Mouse (Mus musculus) G1E (cell line): ENCODE data around the gene Plaur. TPM values are rescaled to one million over a fixed set of nuclear protein-coding genes. Genes with fewer than 3 reads are reported as not detected.

ENCODE experiments used
- ATAC-seq: 2 replicates; pipeline ENCODE4 v1.8.0; 2016; ENCODE audit warnings: mild to moderate bottlenecking; ENCODE audit not compliant: insufficient number of reproducible peaks, poor library complexity, low FRiP score, severe bottlenecking; ENCODE audit errors: extremely low read depth
- DNase-seq: peaks from one replicate; pipeline ENCODE4 v3.0.0; 2012; ENCODE audit warnings: low spot score
- H3K27me3 ChIP-seq: 2 replicates; pipeline ENCODE4 v1.6.1; 2012; ENCODE audit warnings: mild to moderate bottlenecking, low read length, inconsistent platforms; ENCODE audit not compliant: insufficient read depth
- H3K36me3 ChIP-seq: replicated peaks from 2 replicates; pipeline ENCODE3; 2012; ENCODE audit warnings: mild to moderate bottlenecking, inconsistent platforms
- H3K4me1 ChIP-seq: 2 replicates; pipeline ENCODE4 v1.6.1; 2012; ENCODE audit warnings: low read depth, low read length, inconsistent platforms, mixed read lengths; ENCODE audit not compliant: insufficient read depth
- H3K4me3 ChIP-seq: 2 replicates; pipeline ENCODE4 v1.5.1; 2012; ENCODE audit warnings: low read depth, mild to moderate bottlenecking, inconsistent platforms, low read length, moderate library complexity, mixed read lengths
- H3K9me3 ChIP-seq: replicated peaks from 2 replicates; pipeline ENCODE4 v1.6.1; 2012; ENCODE audit warnings: inconsistent platforms
- CTCF ChIP-seq: IDR thresholded peaks from 2 replicates; pipeline ENCODE4 v1.5.1; 2012; ENCODE audit warnings: low read depth, low read length, inconsistent platforms, mixed read lengths
- GATA1 ChIP-seq: IDR thresholded peaks from 2 replicates; pipeline ENCODE4 v1.6.1; 2012; ENCODE audit warnings: borderline replicate concordance, low read length, inconsistent platforms, mixed read lengths
- GATA2 ChIP-seq: IDR thresholded peaks from 2 replicates; pipeline ENCODE4 v1.6.1; 2012; ENCODE audit warnings: low read depth, low read length, inconsistent platforms, borderline replicate concordance
- POLR2AphosphoS5 ChIP-seq: IDR thresholded peaks from 2 replicates; pipeline ENCODE4 v1.6.1; 2012; ENCODE audit warnings: low read depth, low read length, inconsistent platforms; ENCODE audit not compliant: insufficient replicate concordance
- TAL1 ChIP-seq: conservative IDR thresholded peaks from 2 replicates; pipeline ENCODE4 v1.6.1; 2012; ENCODE audit warnings: low read depth, low read length, inconsistent platforms, mixed read lengths
- polyA plus RNA-seq: library from polyadenylated mRNA; stranded (reverse); fragments of >175 nt; gene quantifications from 2 replicates; pipeline ENCODE4 v1.2.3, GENCODE M21; 2012
- total RNA-seq, 2 experiments: library from RNA; stranded (forward) in 1 of 2; stranded (reverse) in 1 of 2; fragments of 200-1000 nt in 1 of 2; fragments of >200 nt in 1 of 2; fragmentation: Nextera tagmentation in 1 of 2; gene quantifications; 2 replicates each; pipeline ENCODE4 v1.2.3; 2014 to 2017

The Plaur gene
- total and polyA plus RNA-seq, 3 experiments: 0.11 to 0.17 TPM; not detected in 1

DNA sequence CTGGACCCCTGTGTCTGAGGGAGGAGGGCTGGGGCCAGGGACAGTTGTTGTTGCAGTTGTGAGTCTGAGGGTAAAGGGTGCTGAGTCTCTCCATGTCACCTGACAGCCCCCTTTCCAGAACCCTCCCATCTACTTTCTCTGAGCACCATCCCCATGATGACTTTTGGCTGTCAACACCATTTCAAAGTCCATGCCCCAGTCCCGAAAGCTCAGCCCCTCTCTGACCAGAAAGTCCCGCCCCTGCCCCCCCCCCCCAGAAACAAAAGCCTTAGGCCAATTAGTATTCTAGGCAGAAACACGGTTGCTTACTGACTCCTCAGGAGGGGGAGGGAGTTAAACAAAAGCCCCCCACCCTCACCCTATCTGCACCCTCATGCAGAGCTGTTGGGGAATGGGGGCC is 25.1 kb downstream of the Plaur start:
- Histone ChIP-seq H3K4me1 (no peaks in the 10 kb centered on the region), H3K36me3 (no peaks in the 10 kb centered on the region), H3K27me3 (peaks cover 68% of the 10 kb centered on the region), H3K9me3 (no peaks in the 10 kb centered on the region), H3K4me3 (no peak overlapping the region)
- TF ChIP-seq POLR2AphosphoS5: no peak
- no peak for TF ChIP-seq TAL1
- TF ChIP-seq GATA2: no peak
- TF ChIP-seq CTCF: no peak
- TF ChIP-seq GATA1: no peak
- DNase-seq (no peak), ATAC-seq (no peak)

DNA sequence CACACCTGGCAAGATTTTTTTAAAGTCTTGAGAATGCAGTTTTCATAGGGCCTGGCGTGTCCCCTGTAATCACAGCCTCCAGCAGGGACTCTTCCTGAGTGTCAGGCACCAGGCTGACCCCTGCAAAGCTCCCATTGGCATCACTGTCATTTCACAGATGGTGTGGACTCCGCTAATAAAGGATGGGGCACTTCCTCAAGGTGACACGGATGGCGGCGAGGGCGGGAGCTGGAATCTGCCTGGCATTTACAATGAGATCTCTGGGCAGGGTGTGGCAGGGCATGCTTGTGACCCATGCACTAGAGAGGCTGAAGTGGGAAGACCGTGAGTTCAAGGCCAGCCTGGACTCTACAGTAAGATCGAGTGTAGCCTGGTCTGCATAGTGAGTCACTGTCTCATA is 26.0 kb downstream of the Plaur start:
- no peak for TF ChIP-seq TAL1
- TF ChIP-seq GATA2: no peak
- TF ChIP-seq POLR2AphosphoS5: no peak
- TF ChIP-seq GATA1: no peak
- TF ChIP-seq CTCF: no peak
- H3K36me3 ChIP-seq: no peaks in the 10 kb centered on the region
- no peak for ATAC-seq
- H3K4me1 ChIP-seq: no peaks in the 10 kb centered on the region
- H3K9me3 ChIP-seq: no peaks in the 10 kb centered on the region
- DNase-seq: no peak
- no peak overlapping the region for H3K4me3 ChIP-seq
- H3K27me3 ChIP-seq: peaks cover 63% of the 10 kb centered on the region

DNA sequence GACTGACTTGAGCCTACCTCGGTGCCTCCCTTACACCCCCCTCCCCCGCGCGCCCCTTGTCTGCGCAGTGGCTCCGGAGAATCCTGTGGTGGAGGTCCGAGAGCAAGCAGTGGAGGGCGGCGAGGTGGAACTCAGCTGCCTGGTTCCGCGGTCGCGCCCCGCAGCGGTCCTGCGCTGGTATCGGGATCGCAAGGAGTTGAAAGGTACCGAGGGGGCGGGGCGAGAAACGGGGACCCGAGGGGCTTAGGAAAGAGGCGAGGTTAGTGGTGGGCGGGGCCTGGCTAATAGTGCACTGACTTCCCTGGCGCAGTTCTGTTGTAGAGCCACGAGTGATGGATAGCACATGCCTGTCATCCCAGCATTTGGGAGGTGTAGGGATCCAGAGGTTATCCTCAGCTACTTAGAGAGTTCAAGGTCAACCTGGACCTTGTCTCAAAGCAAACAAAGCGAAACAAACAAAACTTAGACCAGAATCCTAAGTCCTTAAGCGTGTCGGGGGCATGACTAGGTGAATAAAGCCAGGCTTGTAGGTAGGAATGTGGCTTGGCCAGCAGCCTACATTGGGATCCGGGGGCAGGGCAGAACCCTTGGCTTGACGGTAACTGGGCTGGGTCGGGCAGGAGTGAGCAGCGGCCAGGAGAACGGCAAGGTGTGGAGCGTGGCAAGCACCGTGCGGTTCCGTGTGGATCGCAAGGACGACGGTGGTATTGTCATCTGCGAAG is 37.7 kb downstream of the Plaur start:
- DNase-seq (no peak), ATAC-seq (no peak)
- Histone ChIP-seq H3K9me3 (peaks cover 4% of the 10 kb centered on the region; the same call in 1 of the 2 replicates), H3K27me3 (peaks cover 30% of the 10 kb centered on the region), H3K36me3 (no peaks in the 10 kb centered on the region), H3K4me3 (0 out of 2 replicates have a peak overlapping the region, but pooled peaks have one; percentile 13), H3K4me1 (peaks cover 17% of the 10 kb centered on the region)
- no peak for TF ChIP-seq POLR2AphosphoS5
- TF ChIP-seq GATA2: no peak
- no peak for TF ChIP-seq GATA1
- no peak for TF ChIP-seq TAL1

- peak; percentile 39 for TF ChIP-seq CTCF
- TF ChIP-seq GATA2: no peak
- no peak for TF ChIP-seq TAL1
- H3K4me1 ChIP-seq: peaks cover 25% of the 10 kb centered on the region
- DNase-seq (no peak), ATAC-seq (no peak)
- peaks cover 4% of the 10 kb centered on the region; the same call in 1 of the 2 replicates for H3K9me3 ChIP-seq
- H3K4me3 ChIP-seq: no peak overlapping the region
- peaks cover 30% of the 10 kb centered on the region for H3K27me3 ChIP-seq
- peaks cover 8% of the 10 kb centered on the region for H3K36me3 ChIP-seq
Measured at GRCm38 (mm10) chr7:24500929-24501328, 38.6 kb downstream of the Plaur start.

DNA sequence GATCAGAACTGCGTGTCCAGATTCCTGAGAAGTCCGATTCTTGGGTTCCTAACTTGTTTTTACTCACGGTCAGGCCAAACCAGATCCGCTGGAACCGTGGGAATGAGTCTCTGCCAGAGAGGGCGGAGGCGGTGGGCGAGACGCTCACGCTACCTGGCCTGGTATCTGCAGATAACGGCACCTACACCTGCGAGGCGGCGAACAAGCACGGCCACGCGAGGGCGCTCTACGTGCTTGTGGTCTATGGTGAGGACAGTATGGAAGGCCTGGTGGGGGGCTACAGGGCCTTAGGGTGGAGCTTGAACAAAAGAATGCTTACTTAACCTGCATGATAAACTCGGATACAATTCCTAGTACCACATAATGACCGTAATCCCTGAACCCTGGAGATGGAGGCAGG is 39.2 kb downstream of the Plaur start:
- Histone ChIP-seq H3K36me3 (peaks cover 8% of the 10 kb centered on the region), H3K4me3 (no peak overlapping the region), H3K27me3 (peaks cover 30% of the 10 kb centered on the region), H3K9me3 (peaks cover 4% of the 10 kb centered on the region; the same call in 1 of the 2 replicates), H3K4me1 (peaks cover 31% of the 10 kb centered on the region)
- TF ChIP-seq CTCF (no peak), TAL1 (no peak), GATA2 (no peak), POLR2AphosphoS5 (no peak), GATA1 (no peak)
- DNase-seq (no peak), ATAC-seq (no peak)

GRCm38 (mm10) chr7:24504004-24504403 is 41.7 kb downstream of the Plaur start:
- H3K4me3 ChIP-seq: no peak overlapping the region
- peaks cover 4% of the 10 kb centered on the region; the same call in 1 of the 2 replicates for H3K9me3 ChIP-seq
- peaks cover 8% of the 10 kb centered on the region for H3K36me3 ChIP-seq
- DNase-seq (no peak), ATAC-seq (no peak)
- TF ChIP-seq GATA2 (no peak), POLR2AphosphoS5 (no peak), TAL1 (no peak), CTCF (no peak), GATA1 (no peak)
- peaks cover 47% of the 10 kb centered on the region for H3K4me1 ChIP-seq
- peaks cover 20% of the 10 kb centered on the region for H3K27me3 ChIP-seq
